Mouse (Mus musculus) liver, postnatal 0 days (tissue): ENCODE results near the gene Hsd17b3. TPM values are rescaled to one million over a fixed set of nuclear protein-coding genes. Genes with fewer than 3 reads are reported as not detected.

Source experiments
- ATAC-seq: fragments of 200-750 bp; cut with Nextera tagmentation; 2 replicates; pipeline ENCODE4 v1.8.0; 2017; ENCODE audit warnings: mild to moderate bottlenecking, moderate library complexity
- DNase-seq: peaks from one replicate; pipeline ENCODE4 v3.0.0-alpha.2; 2016
- H3K27ac ChIP-seq: fragments of 300-500 bp; sonication (generic); 2 replicates; pipeline ENCODE4 v1.5.1; 2014; ENCODE audit warnings: antibody characterized with exemption, moderate library complexity, mild to moderate bottlenecking, low read depth
- H3K27me3 ChIP-seq: fragments of 300-500 bp; sonication (generic); 2 replicates; pipeline ENCODE4 v1.6.1; 2014; ENCODE audit warnings: low read length, control low read depth, mixed read lengths; ENCODE audit not compliant: insufficient read depth
- H3K36me3 ChIP-seq: fragments of 300-500 bp; sonication (generic); replicated peaks from 2 replicates; pipeline ENCODE4 v1.6.1; 2014; ENCODE audit warnings: mild to moderate bottlenecking, control low read depth, low read length, moderate library complexity, mixed read lengths; ENCODE audit not compliant: insufficient read depth
- H3K4me1 ChIP-seq: fragments of 300-500 bp; sonication (generic); 2 replicates; pipeline ENCODE4 v1.6.1; 2014; ENCODE audit warnings: antibody characterized with exemption, mild to moderate bottlenecking, control low read depth; ENCODE audit not compliant: insufficient read depth
- H3K4me2 ChIP-seq: fragments of 300-500 bp; sonication (generic); 2 replicates; pipeline ENCODE4 v1.6.1; 2014; ENCODE audit warnings: low read depth, mild to moderate bottlenecking, low read length, moderate library complexity, mixed read lengths
- H3K4me3 ChIP-seq: fragments of 300-500 bp; sonication (generic); 2 replicates; pipeline ENCODE4 v1.5.1; 2014; ENCODE audit warnings: low read depth, low read length
- H3K9ac ChIP-seq: fragments of 300-500 bp; sonication (generic); replicated peaks from 2 replicates; pipeline ENCODE4 v1.6.1; 2014; ENCODE audit warnings: mild to moderate bottlenecking, moderate library complexity
- H3K9me3 ChIP-seq: fragments of 300-500 bp; sonication (generic); 2 replicates; pipeline ENCODE4 v1.6.1; 2016; ENCODE audit warnings: mild to moderate bottlenecking, control low read depth, low read length, mixed read lengths
- CTCF ChIP-seq: sonication (generic); IDR thresholded peaks from 2 replicates; pipeline ENCODE4 v1.5.1; 2016; ENCODE audit warnings: antibody characterized with exemption, low read depth
- EP300 ChIP-seq: IDR thresholded peaks from 2 replicates; pipeline ENCODE4 v1.6.1; 2016; ENCODE audit warnings: antibody characterized with exemption, low read depth, mild to moderate bottlenecking
- WGBS: fragments of 180-500 bp; shearing (Covaris S2); extraction: QIAGEN DNeasy Blood & Tissue Kit; methylation state at CpG from one replicate; pipeline ENCODE4 v1.1.7; 2014; ENCODE audit not compliant: insufficient replicate concordance; 5-methylcytosine and 5-hydroxymethylcytosine counted together
- polyA plus RNA-seq: library from polyadenylated mRNA; unstranded; fragments of >200 nt; fragmentation: Nextera tagmentation; extraction: Ambion mirVana; gene quantifications from 2 replicates; pipeline ENCODE4 v1.2.1, GENCODE M21; 2015

The Hsd17b3 gene
- not detected in 2 replicates for polyA plus RNA-seq

DNA sequence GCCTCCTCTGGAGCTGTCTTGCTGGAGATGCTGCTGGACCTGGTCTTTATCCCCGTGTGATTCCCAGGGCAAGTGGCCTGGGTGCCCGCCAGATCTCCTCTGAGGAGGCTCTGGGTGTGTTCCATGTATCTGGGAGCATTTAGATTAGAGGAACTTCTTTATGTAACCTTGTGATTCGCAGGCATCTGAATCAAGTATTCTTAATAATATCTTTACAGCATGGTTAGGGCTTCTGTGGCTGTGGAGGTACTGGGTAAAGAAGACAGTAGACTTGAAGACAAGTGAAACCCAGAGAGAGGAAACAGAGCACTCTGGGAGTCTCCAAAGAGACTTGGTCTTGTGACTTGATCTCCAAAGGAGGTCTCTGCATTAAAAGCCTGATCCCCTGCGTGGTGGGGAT, at the start of gene Hsd17b3:
Hsd17b3 (minus strand) TSS at position 101 of the 400 bp plus-strand sequence.
- 69% methylated on average over 4 of the region's 4 CpGs for WGBS
- H3K9me3 ChIP-seq = no peaks in the 10 kb centered on the region
- no peak for ATAC-seq
- TF ChIP-seq EP300 (no peak), CTCF (no peak)
- H3K36me3 ChIP-seq = no peaks in the 10 kb centered on the region
- DNase-seq = no peak
- no peak within 1 kb of the TSS for H3K27ac ChIP-seq
- H3K9ac ChIP-seq = no peak within 1 kb of the TSS
- H3K4me3 ChIP-seq = no peak within 1 kb of the TSS
- no peaks in the 10 kb centered on the region; the same call in 1 of the 2 replicates for H3K4me1 ChIP-seq
- H3K4me2 ChIP-seq = no peak within 1 kb of the TSS
- no peaks in the 10 kb centered on the region for H3K27me3 ChIP-seq

GRCm38 (mm10) chr13:64129616-64130375, 40.8 kb upstream of the Hsd17b3 start:
- H3K36me3 ChIP-seq = peaks cover 23% of the 10 kb centered on the region
- TF ChIP-seq EP300 = no peak
- peak; percentile 57 for TF ChIP-seq CTCF
- peaks cover 7% of the 10 kb centered on the region for H3K4me1 ChIP-seq
- no peaks in the 10 kb centered on the region for H3K9me3 ChIP-seq
- no peaks in the 10 kb centered on the region for H3K27me3 ChIP-seq
- peak overlapping the region; percentile 74 for H3K9ac ChIP-seq
- H3K4me2 ChIP-seq = peak overlapping the region; percentile 75
- WGBS = 35% methylated on average over 15 of the region's 15 CpGs
- ATAC-seq (peak; percentile 77), DNase-seq (peak; percentile 52)
- peak overlapping the region; percentile 86 for H3K27ac ChIP-seq
- H3K4me3 ChIP-seq = peak overlapping the region; percentile 71

- 6% methylated on average over 44 of the region's 44 CpGs for WGBS
- peak within 1 kb of the TSS; percentile 75 for H3K4me2 ChIP-seq
- peak within 1 kb of the TSS; percentile 71 for H3K4me3 ChIP-seq
- peaks cover 7% of the 10 kb centered on the region for H3K4me1 ChIP-seq
- DNase-seq = peak; percentile 75
- H3K27me3 ChIP-seq = no peaks in the 10 kb centered on the region
- H3K9ac ChIP-seq = peak within 1 kb of the TSS; percentile 74
- no peaks in the 10 kb centered on the region for H3K9me3 ChIP-seq
- peaks cover 15% of the 10 kb centered on the region for H3K36me3 ChIP-seq
- H3K27ac ChIP-seq = peak within 1 kb of the TSS; percentile 86
- TF ChIP-seq CTCF (0 out of 2 replicates have a peak, but pooled peaks have one; percentile 11), EP300 (no peak)
- peak; percentile 87 for ATAC-seq
Measured at GRCm38 (mm10) chr13:64128858-64129615, 40.0 kb upstream of the Hsd17b3 start, which contains the start of gene Slc35d2. Gene Slc35d2 (minus strand): TSS chr13:64129368.

DNA sequence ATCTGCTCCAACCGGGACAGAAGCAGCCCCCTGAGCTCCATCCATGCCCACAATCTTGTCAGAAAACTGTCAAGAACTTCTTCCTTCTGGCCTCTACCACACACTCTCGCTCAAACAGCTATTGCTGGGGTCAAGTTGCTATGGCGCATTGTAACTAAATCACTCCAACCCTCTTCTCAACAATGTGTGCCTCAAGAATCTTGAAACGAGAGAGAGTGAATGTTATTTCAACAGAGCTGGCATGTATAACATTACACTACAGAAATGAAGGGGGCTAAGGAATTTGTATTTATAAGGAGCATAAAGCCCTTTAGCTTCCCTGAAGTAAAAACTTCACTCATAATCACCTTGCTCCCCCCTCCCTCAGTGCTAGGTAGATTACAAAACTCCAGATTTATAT, 37.3 kb upstream of the Hsd17b3 start:
- H3K36me3 ChIP-seq = 0 out of 2 replicates have a peak, but pooled peaks cover 5% of the 10 kb centered on the region
- H3K27me3 ChIP-seq = no peaks in the 10 kb centered on the region
- no peak overlapping the region for H3K4me3 ChIP-seq
- WGBS = 67% methylated on average over 4 of the region's 4 CpGs
- no peak overlapping the region for H3K4me2 ChIP-seq
- ATAC-seq (no peak), DNase-seq (no peak)
- H3K9me3 ChIP-seq = no peaks in the 10 kb centered on the region
- TF ChIP-seq EP300 (no peak), CTCF (no peak)
- H3K9ac ChIP-seq = no peak overlapping the region
- peaks cover 7% of the 10 kb centered on the region for H3K4me1 ChIP-seq
- no peak overlapping the region for H3K27ac ChIP-seq

DNA sequence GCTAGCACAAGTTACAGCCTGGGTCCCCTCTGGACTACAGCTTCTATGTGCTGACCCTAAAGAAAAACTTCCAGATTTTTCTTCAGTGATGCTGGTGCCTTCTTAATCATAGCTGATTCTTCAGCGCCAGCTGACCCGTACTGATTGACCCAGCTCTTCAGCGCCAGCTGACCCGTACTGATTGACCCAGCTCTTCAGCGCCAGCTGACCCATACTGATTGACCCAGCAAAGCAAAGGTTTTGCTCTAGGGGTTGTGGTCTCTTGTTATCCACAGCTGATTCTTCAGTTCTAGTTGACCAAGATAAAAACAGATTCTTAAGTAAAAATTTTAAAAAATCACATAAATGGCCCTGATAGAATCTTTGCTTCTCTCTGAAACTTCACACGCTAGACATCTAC, 35.9 kb upstream of the Hsd17b3 start:
- 92% methylated on average over 6 of the region's 6 CpGs for whole genome bisulfite sequencing

GRCm38 (mm10) chr13:64123491-64124188, 34.6 kb upstream of the Hsd17b3 start:
- Histone ChIP-seq H3K4me1 (peaks cover 7% of the 10 kb centered on the region), H3K4me2 (no peak overlapping the region), H3K9me3 (no peaks in the 10 kb centered on the region), H3K4me3 (no peak overlapping the region), H3K36me3 (no peaks in the 10 kb centered on the region), H3K9ac (no peak overlapping the region), H3K27me3 (no peaks in the 10 kb centered on the region), H3K27ac (peak overlapping the region; percentile 50; the same call in 1 of the 2 replicates)
- ATAC-seq (peak; percentile 89), DNase-seq (no peak)
- 38% methylated on average over 6 of the region's 6 CpGs for WGBS
- TF ChIP-seq EP300 (no peak), CTCF (no peak)

More for the DNA sequence above, 35.9 kb upstream of the Hsd17b3 start:
- no peaks in the 10 kb centered on the region for H3K27me3 ChIP-seq
- no peak overlapping the region for H3K9ac ChIP-seq
- H3K27ac ChIP-seq = no peak overlapping the region
- H3K36me3 ChIP-seq = no peaks in the 10 kb centered on the region
- no peak for TF ChIP-seq CTCF
- TF ChIP-seq EP300 = no peak
- no peak for ATAC-seq
- H3K4me1 ChIP-seq = peaks cover 7% of the 10 kb centered on the region
- no peak overlapping the region for H3K4me2 ChIP-seq
- H3K4me3 ChIP-seq = no peak overlapping the region
- DNase-seq = no peak
- no peaks in the 10 kb centered on the region for H3K9me3 ChIP-seq
